Comparison of ENCODE assay signal across 35 mouse cellular contexts in the genomic region with DNA sequence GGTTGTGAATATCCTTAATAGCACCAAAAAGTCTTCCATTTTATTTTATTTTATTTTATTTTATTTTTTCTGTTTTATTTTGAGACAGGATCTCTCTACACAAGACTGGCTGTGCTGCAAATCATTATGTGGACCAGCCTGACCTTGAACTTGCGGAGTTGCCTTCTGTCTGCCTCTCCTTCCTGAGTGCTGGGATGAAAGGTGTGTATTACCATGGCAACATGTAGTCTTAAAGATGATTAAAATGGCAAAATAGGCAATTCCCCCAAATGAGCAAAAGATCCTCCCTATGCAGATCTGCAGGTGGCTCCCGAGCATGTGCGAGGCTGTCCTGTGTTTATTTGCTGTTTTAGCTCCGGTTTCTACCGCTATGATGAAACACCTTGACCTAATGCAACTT.
"Had no signal": no experiment of that assay in that cellular context is flagged by ENCODE, and none has a peak within 500 bp of the region (broad histone marks: within the 10 kb centered on the region; RNA-seq: fewer than 3 reads in every experiment).

No protein-coding gene starts in this region.

- H3K36me3 ChIP-seq: heart, embryonic 12.5 days; heart, embryonic 13.5 days; heart, embryonic 15.5 days; hindbrain, embryonic 10.5 days; hindbrain, embryonic 12.5 days; hindbrain, embryonic 13.5 days; hindbrain, embryonic 15.5 days; intestine, embryonic 15.5 days; kidney, embryonic 15.5 days had no signal

- H3K4me2 ChIP-seq: heart, embryonic 11.5 days; heart, embryonic 12.5 days; heart, embryonic 13.5 days; heart, embryonic 15.5 days; hindbrain, embryonic 12.5 days; hindbrain, embryonic 13.5 days; hindbrain, embryonic 14.5 days; hindbrain, embryonic 15.5 days; intestine, embryonic 15.5 days; kidney, embryonic 15.5 days had no signal

- ATAC-seq: hindbrain, embryonic 16.5 days; hindbrain, postnatal 0 days; inflammation-experienced regulatory T-cells, adult 6 months; intestine, embryonic 15.5 days; intestine, embryonic 16.5 days; intestine, postnatal 0 days had no signal

- H3K4me3 ChIP-seq: heart, embryonic 12.5 days; heart, embryonic 13.5 days; heart, embryonic 15.5 days; hindbrain, embryonic 10.5 days; hindbrain, embryonic 12.5 days; hindbrain, embryonic 13.5 days; hindbrain, embryonic 15.5 days; intestine, embryonic 15.5 days; kidney, embryonic 15.5 days; layer of hippocampus, adult 2 months; left cerebral cortex, adult 2 months had no signal

- DNase-seq: heart, postnatal 10 days; heart, postnatal 14 days; heart, postnatal 36 days; heart, postnatal 4 days; kidney, adult 11 months; kidney, adult 18-20 months; kidney, adult 2 months; kidney, adult 8-10 months; kidney, adult 9 months; kidney, postnatal 10 days; kidney, postnatal 14 days; kidney, postnatal 25 days; kidney, postnatal 36 days; kidney, postnatal 4 days; layer of hippocampus, adult 9-11 months; layer of hippocampus, postnatal 36 days had no signal

- H3K9me3 ChIP-seq: heart, embryonic 13.5 days; heart, embryonic 15.5 days; hindbrain, embryonic 12.5 days; hindbrain, embryonic 13.5 days; hindbrain, embryonic 15.5 days; intestine, embryonic 15.5 days; kidney, embryonic 15.5 days had no signal

- H3K9ac ChIP-seq: heart, embryonic 12.5 days; heart, embryonic 13.5 days; heart, embryonic 15.5 days; hindbrain, embryonic 12.5 days; hindbrain, embryonic 13.5 days; hindbrain, embryonic 14.5 days; hindbrain, embryonic 15.5 days; intestine, embryonic 15.5 days; kidney, embryonic 15.5 days had no signal

- H3K27ac ChIP-seq: heart, embryonic 13.5 days; heart, embryonic 15.5 days; hindbrain, embryonic 10.5 days; hindbrain, embryonic 12.5 days; hindbrain, embryonic 13.5 days; hindbrain, embryonic 14.5 days; hindbrain, embryonic 15.5 days; hindbrain, postnatal 0 days; intestine, embryonic 15.5 days; kidney, embryonic 15.5 days; kidney, postnatal 0 days; layer of hippocampus, adult 2 months; left cerebral cortex, adult 2 months had no signal

- H3K27me3 ChIP-seq: heart, embryonic 12.5 days; heart, embryonic 13.5 days; heart, embryonic 15.5 days; hindbrain, embryonic 12.5 days; hindbrain, embryonic 13.5 days; hindbrain, embryonic 15.5 days; intestine, embryonic 15.5 days; kidney, embryonic 15.5 days had no signal

- H3K4me1 ChIP-seq: heart, embryonic 12.5 days; heart, embryonic 13.5 days; heart, embryonic 15.5 days; hindbrain, embryonic 10.5 days; hindbrain, embryonic 12.5 days; hindbrain, embryonic 13.5 days; hindbrain, embryonic 15.5 days; intestine, embryonic 15.5 days; kidney, embryonic 15.5 days had no signal
